Mouse (Mus musculus) embryonic facial prominence, embryonic 10.5 days (tissue): ENCODE data around the gene Ulk4. TPM values are rescaled to one million over a fixed set of nuclear protein-coding genes. Genes with fewer than 3 reads are reported as not detected.

Experiments used
- DNase-seq: peaks from one replicate; pipeline ENCODE4 v3.0.0-alpha.2; 2017; ENCODE audit warnings: low spot score
- H3K27ac ChIP-seq: fragments of 300-500 bp; sonication (generic); replicated peaks from 2 replicates; pipeline ENCODE4 v1.5.1; 2016; ENCODE audit warnings: mild to moderate bottlenecking
- H3K27me3 ChIP-seq: fragments of 300-500 bp; sonication (generic); replicated peaks from 2 replicates; pipeline ENCODE4 v1.6.1; 2016; ENCODE audit warnings: low read depth, mild to moderate bottlenecking; ENCODE audit not compliant: poor library complexity, severe bottlenecking
- H3K36me3 ChIP-seq: fragments of 300-500 bp; sonication (generic); replicated peaks from 2 replicates; pipeline ENCODE4 v1.6.1; 2016; ENCODE audit warnings: mild to moderate bottlenecking, moderate library complexity
- H3K4me1 ChIP-seq: fragments of 300-500 bp; sonication (generic); 2 replicates; pipeline ENCODE4 v1.6.1; 2016
- H3K4me3 ChIP-seq: fragments of 300-500 bp; sonication (generic); 2 replicates; pipeline ENCODE4 v1.5.1; 2016; ENCODE audit warnings: mild to moderate bottlenecking, moderate library complexity
- H3K9me3 ChIP-seq: fragments of 300-500 bp; sonication (generic); 2 replicates; pipeline ENCODE4 v1.6.1; 2016; ENCODE audit warnings: mild to moderate bottlenecking
- WGBS: fragments of 180-500 bp; shearing (Covaris S2); methylation state at CpG from one replicate; pipeline ENCODE4 v1.1.7; 2016; 5-methylcytosine and 5-hydroxymethylcytosine counted together
- polyA plus RNA-seq: library from polyadenylated mRNA; unstranded; fragments of >200 nt; fragmentation: Nextera tagmentation; extraction: Ambion mirVana; gene quantifications from 2 replicates; pipeline ENCODE4 v1.2.1, GENCODE M21; 2016

Gene Ulk4
- polyA plus RNA-seq, 1 experiment from 2014 or later = 140 TPM

GRCm38 (mm10) chr9:121001681-121002540 is 275.1 kb downstream of the Ulk4 start:
- Histone ChIP-seq H3K4me1 (peaks cover 30% of the 10 kb centered on the region), H3K4me3 (no peak overlapping the region), H3K27ac (no peak overlapping the region), H3K27me3 (no peaks in the 10 kb centered on the region), H3K36me3 (no peaks in the 10 kb centered on the region), H3K9me3 (no peaks in the 10 kb centered on the region)
- 70% methylated on average over 15 of the region's 15 CpGs for WGBS
- DNase-seq = no peak

- WGBS = 77% methylated on average over 7 of the region's 7 CpGs
- Histone ChIP-seq H3K27ac (0 out of 2 replicates have a peak overlapping the region, but pooled peaks have one; percentile 65), H3K4me1 (peaks cover 30% of the 10 kb centered on the region), H3K27me3 (no peaks in the 10 kb centered on the region), H3K9me3 (no peaks in the 10 kb centered on the region), H3K36me3 (no peaks in the 10 kb centered on the region), H3K4me3 (no peak overlapping the region)
- DNase-seq = no peak
These were observed 276.2 kb downstream of the Ulk4 start for GRCm38 (mm10) chr9:121000641-121001320.

DNA sequence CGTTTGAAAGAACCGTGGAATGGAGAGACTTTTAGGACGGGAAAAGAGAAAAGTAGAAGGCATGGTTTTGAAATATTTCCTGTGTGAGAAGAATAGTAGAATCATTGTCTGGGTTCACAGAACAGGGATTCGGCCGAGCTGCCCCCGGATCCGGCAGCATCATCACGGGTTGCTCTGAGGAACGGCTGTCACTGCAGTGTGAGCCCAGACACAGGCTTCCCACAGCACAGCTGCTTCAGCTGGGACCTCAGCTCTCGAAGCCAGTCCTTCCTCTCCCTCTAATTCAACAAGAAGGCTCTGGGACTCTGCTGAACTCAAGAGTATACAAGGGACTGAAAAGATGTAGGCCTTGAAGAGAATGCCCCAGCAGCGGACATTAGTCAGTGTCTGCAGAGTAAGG is 278.3 kb downstream of the Ulk4 start:
- no peaks in the 10 kb centered on the region for H3K9me3 ChIP-seq
- no peaks in the 10 kb centered on the region for H3K36me3 ChIP-seq
- WGBS = 73% methylated on average over 11 of the region's 11 CpGs
- no peak overlapping the region for H3K27ac ChIP-seq
- H3K4me1 ChIP-seq = peaks cover 48% of the 10 kb centered on the region
- H3K27me3 ChIP-seq = no peaks in the 10 kb centered on the region
- no peak overlapping the region for H3K4me3 ChIP-seq
- no peak for DNase-seq

DNA sequence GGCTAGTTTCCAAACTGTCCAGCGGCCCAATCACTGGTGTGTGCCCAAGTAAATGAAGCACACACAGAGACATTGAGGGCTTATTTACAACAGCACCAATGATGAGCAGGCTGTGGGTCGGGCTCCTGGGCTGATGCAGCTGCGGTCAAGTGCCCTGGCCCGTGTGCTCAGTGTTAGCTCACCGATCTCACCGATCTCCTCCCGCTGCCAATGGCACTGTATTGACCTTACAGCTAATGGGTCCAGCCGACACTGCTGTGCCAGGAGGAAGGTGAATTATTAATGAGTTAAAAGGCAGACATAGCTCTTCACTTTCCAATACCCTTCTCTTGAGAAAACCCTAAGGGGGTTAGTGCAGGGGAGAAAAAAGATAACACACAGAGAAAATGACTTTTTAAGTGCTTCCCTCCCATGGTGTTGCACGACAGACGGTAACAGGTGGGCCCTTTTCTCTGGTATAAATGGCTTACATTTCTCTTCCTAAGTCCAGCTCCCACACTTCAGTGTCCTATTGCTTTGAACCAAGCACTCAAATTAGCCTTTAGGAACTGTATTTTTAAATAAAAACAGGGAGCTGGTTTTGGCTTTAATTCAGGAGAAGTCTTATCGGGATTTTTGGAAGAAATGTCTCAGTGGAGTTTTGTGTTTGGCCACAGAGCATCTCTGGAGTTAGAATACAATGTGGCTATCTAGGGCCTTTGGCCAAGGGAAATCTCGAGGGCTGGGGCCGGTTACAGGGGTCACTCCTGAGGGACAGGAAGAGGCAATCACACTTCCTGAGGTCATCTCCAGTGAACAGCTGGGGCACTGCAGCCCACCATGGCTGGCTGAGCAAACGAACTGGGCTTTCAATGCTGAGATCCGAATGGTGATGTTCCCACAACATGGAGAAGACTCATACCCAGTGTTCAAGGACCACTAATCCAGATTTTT is 282.5 kb downstream of the Ulk4 start:
- Histone ChIP-seq H3K36me3 (no peaks in the 10 kb centered on the region; the same call in 1 of the 2 replicates), H3K4me1 (peaks cover 60% of the 10 kb centered on the region), H3K27ac (0 out of 2 replicates have a peak overlapping the region, but pooled peaks have one; percentile 30), H3K9me3 (no peaks in the 10 kb centered on the region), H3K27me3 (no peaks in the 10 kb centered on the region), H3K4me3 (no peak overlapping the region)
- 69% methylated on average over 15 of the region's 15 CpGs for WGBS
- no peak for DNase-seq

- no peak overlapping the region for H3K4me3 ChIP-seq
- peaks cover 56% of the 10 kb centered on the region for H3K4me1 ChIP-seq
- no peaks in the 10 kb centered on the region for H3K9me3 ChIP-seq
- no peak for DNase-seq
- H3K36me3 ChIP-seq = no peaks in the 10 kb centered on the region; the same call in 1 of the 2 replicates
- no peaks in the 10 kb centered on the region for H3K27me3 ChIP-seq
- H3K27ac ChIP-seq = no peak overlapping the region
- WGBS = 53% methylated on average over 10 of the region's 10 CpGs
These were observed 284.0 kb downstream of the Ulk4 start for GRCm38 (mm10) chr9:120993004-120993403.

GRCm38 (mm10) chr9:120991801-120992200 is 285.2 kb downstream of the Ulk4 start:
- Histone ChIP-seq H3K4me1 (peaks cover 62% of the 10 kb centered on the region), H3K4me3 (no peak overlapping the region), H3K27ac (no peak overlapping the region), H3K27me3 (no peaks in the 10 kb centered on the region), H3K9me3 (no peaks in the 10 kb centered on the region), H3K36me3 (no peaks in the 10 kb centered on the region; the same call in 1 of the 2 replicates)
- no peak for DNase-seq
- WGBS = 63% methylated on average over 2 of the region's 2 CpGs

- no peak for DNase-seq
- no peak overlapping the region for H3K4me3 ChIP-seq
- peaks cover 62% of the 10 kb centered on the region for H3K4me1 ChIP-seq
- WGBS = 71% methylated on average over 15 of the region's 15 CpGs
- H3K27me3 ChIP-seq = no peaks in the 10 kb centered on the region
- H3K9me3 ChIP-seq = no peaks in the 10 kb centered on the region
- H3K36me3 ChIP-seq = peaks cover 10% of the 10 kb centered on the region; the same call in 1 of the 2 replicates
- no peak overlapping the region for H3K27ac ChIP-seq
These were observed 286.9 kb downstream of the Ulk4 start for GRCm38 (mm10) chr9:120989806-120990700.

GRCm38 (mm10) chr9:120988088-120988487 is 288.9 kb downstream of the Ulk4 start:
- no peaks in the 10 kb centered on the region for H3K27me3 ChIP-seq
- 0 out of 2 replicates have a peak overlapping the region, but pooled peaks have one; percentile 15 for H3K27ac ChIP-seq
- H3K9me3 ChIP-seq = no peaks in the 10 kb centered on the region
- no peak overlapping the region for H3K4me3 ChIP-seq
- peaks cover 11% of the 10 kb centered on the region; the same call in 1 of the 2 replicates for H3K36me3 ChIP-seq
- H3K4me1 ChIP-seq = peaks cover 63% of the 10 kb centered on the region
- no peak for DNase-seq
- 47% methylated on average over 9 of the region's 9 CpGs for WGBS

DNA sequence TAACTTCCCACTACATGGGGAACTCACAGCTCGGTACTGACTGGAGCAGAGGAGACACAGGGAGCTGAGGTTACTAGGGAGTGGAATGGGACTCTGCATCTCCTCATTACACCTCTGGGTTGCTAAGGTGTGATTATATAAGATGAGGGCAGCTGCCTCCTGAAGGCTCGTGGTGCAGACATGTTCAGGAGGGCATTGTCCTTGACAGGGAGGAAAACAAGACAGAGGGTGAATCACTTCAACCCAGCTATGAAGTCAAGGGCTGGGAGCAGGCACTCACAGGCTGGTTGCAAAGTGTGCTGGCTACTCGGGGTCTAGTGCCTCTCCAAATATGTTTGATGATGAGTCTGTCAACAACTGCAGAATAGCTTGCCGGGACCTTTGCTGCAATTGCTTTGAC is 290.0 kb downstream of the Ulk4 start:
- DNase-seq = no peak
- no peaks in the 10 kb centered on the region for H3K27me3 ChIP-seq
- H3K36me3 ChIP-seq = peaks cover 11% of the 10 kb centered on the region; the same call in 1 of the 2 replicates
- H3K4me1 ChIP-seq = peaks cover 69% of the 10 kb centered on the region
- H3K9me3 ChIP-seq = no peaks in the 10 kb centered on the region
- WGBS = 84% methylated on average over 4 of the region's 4 CpGs
- no peak overlapping the region for H3K4me3 ChIP-seq
- H3K27ac ChIP-seq = no peak overlapping the region

DNA sequence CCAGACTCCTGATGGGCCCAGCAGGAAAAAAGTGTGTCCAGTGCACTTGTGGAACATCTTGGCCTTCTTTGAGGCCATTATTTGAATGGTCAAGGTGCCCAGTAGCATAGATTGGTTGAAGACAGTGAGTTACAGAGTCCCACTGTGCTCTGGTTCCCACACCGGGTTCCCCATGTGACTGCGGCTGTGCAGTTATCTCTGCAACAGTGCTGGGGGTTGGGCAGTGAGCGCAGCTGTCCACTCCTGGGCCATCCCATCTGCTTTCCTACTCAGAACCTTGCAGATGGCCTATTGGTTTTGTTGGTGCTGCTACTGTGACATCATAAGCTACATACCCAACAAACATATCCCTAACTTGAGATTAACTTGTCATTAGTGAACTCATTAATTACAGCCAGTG is 290.7 kb downstream of the Ulk4 start:
- WGBS = 93% methylated on average over 3 of the region's 3 CpGs
- Histone ChIP-seq H3K9me3 (no peaks in the 10 kb centered on the region), H3K4me3 (no peak overlapping the region), H3K27ac (no peak overlapping the region), H3K27me3 (no peaks in the 10 kb centered on the region), H3K4me1 (peaks cover 69% of the 10 kb centered on the region), H3K36me3 (peaks cover 11% of the 10 kb centered on the region; the same call in 1 of the 2 replicates)
- DNase-seq = no peak

DNA sequence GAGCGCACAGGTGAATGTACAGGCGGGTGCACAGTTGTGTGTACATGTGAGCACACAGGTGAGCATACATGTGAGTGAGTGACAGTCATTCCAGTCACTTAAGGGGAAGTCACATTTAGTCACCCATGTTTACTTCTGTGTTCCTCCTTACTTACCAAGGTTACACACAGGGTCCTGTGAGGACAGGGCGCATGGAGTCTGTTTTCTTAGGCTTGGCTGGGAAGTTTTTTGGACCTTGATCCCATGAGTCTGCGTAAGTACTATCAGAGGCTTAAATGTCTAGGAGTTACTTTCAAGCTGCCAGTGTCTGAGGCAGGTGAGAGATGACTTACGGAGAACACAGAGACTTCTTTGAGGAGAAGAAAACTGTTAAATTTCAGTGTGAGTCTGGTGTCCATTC is 291.5 kb downstream of the Ulk4 start:
- H3K4me3 ChIP-seq = no peak overlapping the region
- no peaks in the 10 kb centered on the region for H3K9me3 ChIP-seq
- WGBS = 95% methylated on average over 5 of the region's 5 CpGs
- no peak overlapping the region for H3K27ac ChIP-seq
- no peak for DNase-seq
- H3K27me3 ChIP-seq = no peaks in the 10 kb centered on the region
- H3K4me1 ChIP-seq = peaks cover 73% of the 10 kb centered on the region
- 0 out of 2 replicates have a peak, but pooled peaks cover 11% of the 10 kb centered on the region for H3K36me3 ChIP-seq
